Mouse (Mus musculus): Measurements from ENCODE around the gene Megf8.

Megf8 gene

DNA sequence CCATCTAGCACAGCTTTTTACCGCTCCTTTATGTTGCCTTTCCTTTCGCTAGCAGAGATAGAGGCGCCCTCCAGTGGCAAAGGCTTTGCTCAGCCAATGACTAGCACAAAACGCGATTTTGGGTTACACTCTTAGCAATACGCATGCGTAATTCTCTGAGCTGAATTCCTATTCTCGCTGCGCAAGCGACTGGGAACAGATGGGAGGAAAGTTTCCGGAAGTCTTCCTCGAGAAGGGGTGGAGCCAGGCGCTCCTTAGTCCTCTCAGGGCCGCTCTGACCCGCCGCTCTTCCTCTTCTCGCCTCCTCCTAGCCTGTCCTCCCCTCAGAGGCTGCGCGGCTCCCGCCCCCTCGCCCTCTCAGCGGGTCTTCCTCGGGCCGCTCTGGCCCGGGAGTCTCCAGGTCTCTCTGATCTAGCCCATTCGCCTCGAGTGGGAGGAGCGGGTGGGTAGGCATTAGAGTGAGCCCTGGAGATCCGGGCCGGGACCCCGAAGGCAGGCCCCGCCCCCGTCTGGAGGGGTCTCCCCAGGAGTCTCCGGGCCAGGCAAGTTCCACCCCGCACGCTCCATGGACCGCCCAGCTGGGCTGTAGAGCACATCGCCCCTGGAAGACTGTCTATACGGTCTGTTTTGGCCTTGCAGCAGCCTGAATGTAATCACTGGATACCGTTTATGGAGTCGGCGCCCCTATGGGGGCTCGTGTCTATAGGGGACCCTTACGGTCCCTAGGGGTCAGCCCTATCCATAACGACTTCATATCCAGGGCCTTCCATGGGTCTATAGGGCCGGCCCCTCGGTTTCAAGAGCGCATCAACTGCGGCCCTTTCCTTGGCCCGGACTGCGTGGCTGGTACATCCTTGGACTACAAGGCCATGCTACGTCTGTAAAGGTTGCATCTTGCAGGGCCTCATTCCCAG, at the start of gene Megf8:
Gene Megf8 (plus strand): TSS at position 633 of the 914 bp plus-strand sequence.
- CTCF ChIA-PET, result interaction anchor here (1.0 kb wide), 1 partner anchor 85 kb away, joined by 5 read pairs; no protein-coding TSS in a partner anchor

DNA sequence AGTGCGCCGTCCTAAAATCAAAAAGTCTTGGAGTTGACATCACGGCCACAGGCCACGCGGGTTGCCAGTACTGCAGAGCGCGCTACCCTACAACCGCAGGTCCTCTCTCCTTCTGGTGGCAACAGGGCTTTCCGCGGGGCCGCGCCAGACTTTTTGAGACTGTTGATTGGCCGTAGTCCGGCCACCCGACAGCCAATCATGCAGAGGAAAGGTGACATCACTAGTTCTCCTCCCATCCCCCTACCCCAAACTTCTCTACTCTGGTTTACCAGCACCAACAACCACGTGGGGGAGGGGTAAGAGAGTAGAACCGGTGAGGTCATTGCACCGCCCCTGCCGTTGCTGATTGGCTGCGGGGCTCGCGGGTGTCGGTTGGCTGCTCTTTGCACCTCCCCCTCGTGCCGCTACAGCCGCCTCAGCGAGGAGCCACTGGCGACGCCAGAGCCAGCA, 49.6 kb upstream of the Megf8 start, which contains the start of gene Cic:
Gene Cic (plus strand): TSS at position 404 of the 450 bp plus-strand sequence.
- CTCF ChIA-PET, result no interaction called here

DNA sequence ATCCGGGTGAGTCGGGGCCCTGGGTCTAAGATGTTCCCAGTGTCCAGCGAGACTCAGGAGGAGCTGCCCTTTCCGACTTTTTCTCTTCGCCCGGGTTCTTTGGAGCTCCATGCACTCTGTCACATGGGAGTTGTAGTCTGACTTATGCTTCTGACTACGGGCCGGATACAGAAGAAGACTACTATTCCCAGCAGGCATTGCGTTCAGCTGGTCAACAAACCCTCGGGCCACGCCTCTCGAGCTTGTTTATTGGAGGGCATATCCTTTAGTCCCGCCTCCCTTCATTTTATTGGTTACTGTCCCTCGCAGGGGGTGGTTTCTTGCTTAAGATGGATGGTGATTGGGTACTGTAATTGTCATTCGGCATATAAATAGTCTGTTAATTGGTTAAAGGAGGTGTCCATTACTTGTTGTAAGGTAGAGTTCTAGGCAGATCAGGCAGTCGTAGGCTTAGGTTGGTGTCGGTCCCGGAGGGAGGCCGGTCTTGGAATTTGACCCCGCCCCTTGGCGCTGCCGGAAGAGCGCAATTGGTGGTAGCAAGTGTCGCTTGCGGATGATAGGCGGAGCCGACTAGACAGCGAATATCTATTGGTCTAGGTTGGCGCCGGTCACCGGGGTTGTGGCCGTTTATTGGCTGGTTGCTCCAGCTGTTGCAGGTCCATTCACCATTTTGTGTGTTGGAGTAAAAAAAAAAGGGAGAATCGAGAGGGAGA, 49.1 kb upstream of the Megf8 start:
- CTCF ChIA-PET, result interaction anchor here (0.6 kb wide), 2 partner anchors 24 to 31 kb away, joined by 3 to 4 read pairs; no protein-coding TSS in a partner anchor

DNA sequence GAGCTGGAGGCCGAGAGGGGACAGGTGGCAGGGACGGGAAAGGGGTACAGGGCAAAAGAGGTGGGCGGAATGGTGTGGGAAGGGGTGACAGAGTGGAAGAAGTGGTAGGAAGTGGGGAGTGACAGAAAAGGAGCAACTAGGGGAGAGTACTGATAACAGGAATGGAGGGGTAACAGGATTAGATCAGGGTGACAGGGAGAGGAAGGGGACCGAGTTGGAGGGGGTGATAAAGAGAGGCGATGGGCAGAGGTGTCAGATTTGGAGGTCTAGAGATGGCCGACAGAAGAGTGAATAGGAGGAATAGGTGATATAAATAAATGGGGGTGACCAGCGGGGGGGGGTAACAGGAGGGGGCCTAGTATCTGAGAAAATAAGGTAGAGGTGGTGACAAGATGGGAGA, 48.4 kb upstream of the Megf8 start:
- CTCF ChIA-PET, result interaction anchor here (0.6 kb wide), 1 partner anchor 24 kb away, joined by 3 read pairs; no protein-coding TSS in a partner anchor

DNA sequence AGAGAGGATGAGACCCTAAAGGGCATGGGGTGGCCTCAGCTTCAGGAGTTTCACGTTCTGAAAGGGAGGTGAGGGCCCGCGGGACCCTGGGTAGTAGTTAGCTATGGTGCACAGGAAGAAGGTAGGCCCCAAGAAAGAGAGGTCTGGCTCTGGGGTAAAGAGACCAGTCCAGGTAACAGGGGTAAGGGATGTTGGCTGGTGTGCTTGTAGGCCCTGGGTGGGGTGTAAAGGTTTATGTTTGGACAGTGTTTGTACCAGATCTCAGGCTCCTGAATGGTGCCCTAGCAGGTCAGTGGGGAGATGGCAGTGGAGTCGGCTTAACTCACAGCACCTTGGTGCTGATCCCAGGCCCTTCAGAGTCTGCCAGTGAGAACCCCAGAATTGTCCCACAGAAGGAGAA, 47.9 kb upstream of the Megf8 start:
- CTCF ChIA-PET, result interaction anchor here (0.6 kb wide), 1 partner anchor 156 kb away, joined by 6 read pairs; no protein-coding TSS in a partner anchor

DNA sequence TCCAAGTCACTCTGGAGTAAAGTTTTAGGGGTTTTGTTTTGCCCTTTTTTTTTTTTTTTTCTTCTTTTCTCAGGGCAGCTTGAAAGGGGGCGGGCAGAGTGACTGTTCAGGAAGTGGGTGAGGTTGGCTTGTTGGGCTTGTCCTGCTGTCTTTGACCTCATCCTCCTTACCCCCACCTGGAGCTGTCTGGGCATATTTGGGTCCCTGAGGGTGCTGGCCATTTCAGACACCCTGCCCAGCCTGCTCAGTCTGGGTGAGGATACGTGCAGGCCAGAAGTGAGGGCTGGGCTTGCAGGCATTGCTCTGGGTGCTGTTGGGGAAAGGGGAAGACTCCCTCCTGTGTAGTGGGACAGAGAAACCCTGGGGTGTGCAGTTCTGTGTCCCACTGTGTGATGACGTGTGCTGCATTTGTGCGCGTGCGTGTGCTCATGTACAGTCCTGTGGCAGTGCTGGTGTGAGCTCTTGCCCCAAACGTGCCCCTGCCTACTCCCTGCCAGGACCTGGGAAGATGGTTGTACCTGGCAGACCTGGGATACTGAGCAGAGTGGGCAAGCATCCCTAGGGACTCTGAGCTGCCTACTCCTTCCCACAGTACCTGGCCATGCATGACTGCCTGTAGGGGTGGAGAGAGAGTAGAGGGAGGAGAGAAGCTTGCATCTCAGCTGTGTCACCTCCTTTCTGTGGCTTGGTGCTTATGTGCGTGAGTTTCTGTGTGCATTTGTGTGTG, 47.3 kb upstream of the Megf8 start:
- CTCF ChIA-PET, result interaction anchor here (0.6 to 1.0 kb wide), 2 partner anchors 156 to 184 kb away, joined by 3 to 6 read pairs; no protein-coding TSS in a partner anchor

DNA sequence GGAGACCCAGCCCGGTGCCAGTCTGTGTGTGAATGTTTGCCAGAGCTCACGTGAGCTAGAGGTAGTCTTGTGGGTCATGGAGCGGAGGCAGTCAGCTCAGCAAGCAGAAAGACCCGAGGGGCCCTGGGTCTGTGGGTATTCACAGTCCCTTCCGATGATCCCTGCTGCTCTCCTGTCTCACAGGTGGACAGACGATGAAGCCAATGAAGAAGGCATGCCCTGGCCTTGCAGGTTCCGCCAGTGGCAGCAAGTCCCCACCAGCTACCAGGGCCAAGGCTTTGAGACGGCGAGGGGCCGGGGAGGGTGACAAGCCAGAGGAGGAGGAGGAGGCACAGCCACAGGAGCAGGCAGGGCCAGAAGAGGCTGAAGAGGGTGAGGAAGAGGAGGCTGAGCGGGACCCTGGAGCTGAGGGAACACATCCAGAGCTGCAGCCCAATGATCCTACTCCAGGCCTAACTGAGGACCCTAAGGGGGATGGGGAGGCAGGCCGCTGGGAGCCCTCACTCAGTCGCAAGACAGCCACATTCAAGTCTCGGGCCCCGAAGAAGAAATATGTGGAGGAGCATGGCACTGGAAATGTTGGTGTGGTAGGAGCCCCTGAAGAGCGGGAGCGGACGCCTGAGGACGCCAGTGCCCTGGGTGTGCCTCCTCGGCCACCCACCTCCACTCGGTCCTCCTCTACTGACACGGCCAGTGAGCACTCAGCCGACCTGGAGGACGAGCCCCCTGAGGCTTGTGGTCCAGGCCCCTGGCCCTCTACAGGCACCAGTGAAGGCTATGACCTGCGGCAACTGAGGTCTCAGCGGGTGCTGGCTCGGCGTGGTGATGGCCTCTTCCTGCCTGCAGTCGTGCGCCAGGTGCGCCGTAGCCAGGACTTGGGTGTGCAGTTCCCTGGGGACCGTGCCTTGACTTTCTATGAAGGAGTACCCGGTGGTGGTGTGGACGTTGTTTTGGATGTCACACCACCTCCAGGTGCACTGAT, 46.0 kb upstream of the Megf8 start:
- CTCF ChIA-PET, result interaction anchor here (1.0 kb wide), 1 partner anchor 185 kb away, joined by 3 read pairs; no protein-coding TSS in a partner anchor

DNA sequence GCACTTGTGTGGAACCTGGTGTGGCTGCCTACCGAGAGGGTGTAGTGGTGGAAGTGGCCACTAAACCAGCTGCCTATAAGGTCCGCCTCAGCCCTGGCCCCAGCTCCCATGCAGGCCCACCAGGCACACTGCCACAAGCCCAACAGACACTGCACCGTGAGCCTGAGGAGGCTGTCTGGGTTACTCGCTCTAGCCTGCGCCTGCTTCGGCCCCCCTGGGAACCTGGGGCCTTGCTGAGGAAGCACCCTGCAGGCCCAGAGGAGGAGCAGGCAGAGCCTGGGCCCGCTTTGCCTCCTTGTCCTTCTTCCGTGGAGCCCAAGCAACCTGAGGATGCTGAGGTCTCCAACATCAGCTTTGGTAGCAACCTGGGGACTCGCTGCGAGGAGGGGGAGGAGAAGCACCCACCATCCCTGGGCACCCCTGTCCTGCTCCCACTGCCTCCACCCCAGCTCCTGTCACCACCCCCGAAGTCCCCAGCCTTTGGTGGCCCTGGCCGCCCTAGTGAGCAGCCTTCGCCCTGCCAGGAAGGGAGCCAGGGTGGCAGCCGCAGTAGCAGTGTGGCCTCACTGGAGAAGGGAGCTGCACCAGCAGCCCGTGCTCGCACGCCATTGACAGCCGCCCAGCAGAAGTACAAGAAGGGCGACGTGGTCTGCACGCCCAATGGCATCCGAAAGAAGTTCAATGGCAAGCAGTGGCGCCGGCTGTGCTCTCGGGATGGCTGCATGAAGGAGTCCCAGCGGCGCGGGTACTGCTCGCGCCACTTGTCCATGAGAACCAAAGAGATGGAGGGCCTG, 45.1 kb upstream of the Megf8 start:
- CTCF ChIA-PET, result no interaction called here

DNA sequence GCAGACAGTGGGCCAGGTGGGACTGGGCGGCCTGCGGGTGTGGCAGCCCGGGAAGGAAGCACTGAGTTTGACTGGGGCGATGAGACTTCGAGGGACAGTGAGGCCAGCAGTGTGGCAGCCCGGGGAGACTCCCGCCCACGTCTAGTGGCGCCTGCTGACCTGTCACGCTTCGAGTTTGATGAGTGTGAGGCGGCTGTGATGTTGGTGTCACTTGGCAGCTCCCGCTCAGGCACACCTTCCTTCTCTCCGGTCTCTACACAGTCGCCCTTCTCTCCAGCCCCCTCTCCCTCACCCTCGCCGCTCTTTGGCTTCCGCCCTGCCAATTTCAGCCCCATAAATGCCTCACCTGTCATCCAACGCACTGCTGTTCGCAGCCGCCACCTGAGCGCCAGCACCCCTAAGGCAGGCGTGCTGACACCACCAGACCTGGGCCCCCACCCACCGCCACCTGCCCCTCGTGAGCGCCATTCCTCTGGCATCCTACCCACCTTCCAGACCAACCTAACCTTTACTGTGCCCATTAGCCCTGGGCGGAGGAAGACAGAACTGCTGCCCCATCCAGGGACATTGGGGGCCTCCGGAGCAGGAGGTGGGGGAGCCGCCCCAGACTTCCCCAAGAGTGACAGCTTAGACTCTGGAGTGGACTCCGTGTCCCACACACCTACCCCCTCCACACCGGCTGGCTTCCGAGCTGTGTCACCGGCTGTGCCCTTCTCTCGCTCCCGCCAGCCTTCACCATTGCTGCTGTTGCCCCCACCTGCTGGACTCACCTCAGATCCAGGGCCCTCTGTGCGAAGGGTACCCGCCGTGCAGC, 44.3 kb upstream of the Megf8 start:
- CTCF ChIA-PET, result interaction anchor here (0.9 kb wide), 1 partner anchor 55 kb away, joined by 4 read pairs; no protein-coding TSS in a partner anchor

DNA sequence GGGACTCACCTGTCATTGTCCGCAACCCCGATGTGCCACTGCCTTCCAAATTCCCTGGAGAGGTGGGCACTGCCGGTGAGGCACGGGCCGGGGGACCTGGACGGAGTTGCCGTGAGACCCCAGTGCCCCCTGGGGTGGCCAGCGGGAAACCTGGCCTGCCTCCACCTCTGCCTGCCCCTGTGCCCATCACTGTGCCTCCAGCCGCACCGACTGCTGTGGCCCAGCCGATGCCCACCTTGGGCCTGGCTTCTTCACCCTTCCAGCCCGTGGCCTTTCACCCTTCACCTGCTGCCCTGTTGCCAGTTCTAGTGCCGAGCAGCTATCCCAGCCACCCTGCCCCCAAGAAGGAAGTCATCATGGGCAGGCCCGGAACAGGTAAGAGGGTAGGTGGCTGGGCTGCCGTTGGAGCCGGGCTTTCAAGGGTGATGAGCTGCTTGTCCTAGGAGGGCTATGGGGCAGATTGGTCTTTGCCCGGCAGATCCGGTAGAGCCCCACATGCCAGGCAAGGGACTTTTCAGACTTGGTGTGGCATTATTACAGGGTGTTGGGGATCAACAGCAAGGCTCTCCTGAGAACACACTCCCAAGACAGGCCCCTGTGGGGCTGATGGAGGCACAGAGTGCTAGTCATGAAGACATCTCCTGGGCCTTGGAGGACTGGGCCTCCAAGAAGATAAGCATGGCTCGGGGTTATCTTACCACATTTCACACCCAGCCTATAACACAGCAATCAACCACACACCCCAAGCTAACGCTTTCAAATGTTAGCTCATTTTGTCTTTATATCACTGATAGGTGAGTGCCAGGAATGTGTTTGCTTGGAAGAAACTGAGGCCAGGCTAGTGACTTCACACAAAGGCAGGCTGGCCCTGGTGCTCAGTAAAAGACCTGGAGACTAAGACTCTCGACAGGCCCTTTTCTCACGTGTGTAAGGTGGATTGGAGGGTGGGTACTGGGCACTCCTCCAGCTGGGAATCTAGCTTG, 43.4 kb upstream of the Megf8 start:
- CTCF ChIA-PET, result interaction anchor here (0.9 to 1.0 kb wide), 2 partner anchors 21 to 56 kb away, joined by 4 read pairs; no protein-coding TSS in a partner anchor

DNA sequence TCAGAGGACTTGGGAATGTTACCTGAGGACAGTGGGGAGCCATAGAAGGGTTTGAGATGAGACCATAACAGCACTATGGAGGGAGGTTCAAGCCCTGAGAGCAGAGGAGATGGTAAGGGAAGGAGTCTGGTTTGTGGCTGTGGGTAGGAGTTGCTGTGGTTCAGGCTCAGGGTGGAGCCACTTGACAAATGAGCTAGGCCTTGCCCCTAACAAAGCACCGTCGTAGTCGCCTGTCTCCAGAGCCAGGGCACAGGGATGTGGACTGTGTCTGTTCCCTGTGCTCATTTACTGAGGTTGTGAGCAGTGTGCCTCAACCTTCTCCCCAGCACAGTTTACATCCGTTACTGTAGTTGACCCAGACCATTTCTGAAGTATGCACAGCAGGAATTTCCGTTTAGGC, 42.4 kb upstream of the Megf8 start:
- CTCF ChIA-PET, result no interaction called here

DNA sequence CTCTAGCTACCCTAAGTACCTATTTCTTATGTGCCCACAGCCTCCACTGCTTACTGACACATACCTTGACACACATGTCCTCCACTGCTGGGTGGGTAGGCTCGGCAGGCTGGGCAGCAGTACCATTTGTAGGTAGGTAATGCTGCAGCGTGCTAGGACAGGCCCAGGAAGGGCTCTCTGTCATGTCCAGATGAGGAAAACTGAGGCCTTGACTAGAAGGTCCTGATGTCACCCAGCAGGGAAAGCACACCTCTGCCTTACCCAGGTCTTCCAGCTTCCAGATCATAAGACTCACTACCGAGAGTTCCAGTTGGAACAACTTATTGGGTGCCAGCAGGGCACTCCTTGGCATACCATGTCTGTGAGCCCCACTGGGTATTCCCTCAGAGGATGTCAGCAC, 42.0 kb upstream of the Megf8 start:
- CTCF ChIA-PET, result interaction anchor here (0.6 kb wide), 1 partner anchor 70 kb away, joined by 3 read pairs; no protein-coding TSS in a partner anchor

DNA sequence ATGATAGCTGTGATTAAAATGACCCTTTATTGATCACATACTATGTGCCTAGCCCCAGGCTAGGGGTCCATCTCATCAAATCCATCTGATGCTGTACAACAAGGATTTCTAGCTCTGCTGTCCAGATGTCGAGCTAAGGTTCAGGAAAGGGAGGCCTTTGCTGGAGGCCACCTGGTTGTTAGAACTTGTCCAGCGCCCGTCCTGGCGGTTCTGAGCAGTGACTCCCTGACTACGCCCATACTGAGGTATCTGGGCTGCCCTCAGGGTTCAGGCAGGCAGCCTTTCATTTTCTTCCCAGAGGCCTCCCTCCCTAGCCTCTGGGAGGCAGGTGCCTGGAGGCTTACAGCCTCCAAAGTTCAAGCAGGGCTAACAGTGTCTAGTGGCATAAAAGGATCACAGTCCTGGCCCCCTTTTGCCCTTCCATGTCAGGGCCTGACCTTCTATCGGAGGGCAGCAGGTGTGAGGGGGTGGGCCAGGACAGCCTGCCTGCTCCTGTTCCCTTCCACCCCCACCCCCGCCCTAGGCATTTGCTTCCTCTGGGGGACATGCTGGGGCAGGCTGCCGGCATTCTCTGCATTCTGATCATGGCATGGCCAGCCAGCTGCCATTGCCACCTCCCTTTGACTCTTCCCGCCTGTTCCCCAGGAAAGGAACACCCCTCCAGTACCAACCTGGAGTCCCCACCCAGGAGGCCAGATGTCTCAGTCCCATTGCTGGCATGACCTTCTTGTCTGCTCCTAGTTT, 41.2 kb upstream of the Megf8 start:
- CTCF ChIA-PET, result interaction anchor here (0.6 kb wide), 1 partner anchor 71 kb away, joined by 3 read pairs; no protein-coding TSS in a partner anchor

DNA sequence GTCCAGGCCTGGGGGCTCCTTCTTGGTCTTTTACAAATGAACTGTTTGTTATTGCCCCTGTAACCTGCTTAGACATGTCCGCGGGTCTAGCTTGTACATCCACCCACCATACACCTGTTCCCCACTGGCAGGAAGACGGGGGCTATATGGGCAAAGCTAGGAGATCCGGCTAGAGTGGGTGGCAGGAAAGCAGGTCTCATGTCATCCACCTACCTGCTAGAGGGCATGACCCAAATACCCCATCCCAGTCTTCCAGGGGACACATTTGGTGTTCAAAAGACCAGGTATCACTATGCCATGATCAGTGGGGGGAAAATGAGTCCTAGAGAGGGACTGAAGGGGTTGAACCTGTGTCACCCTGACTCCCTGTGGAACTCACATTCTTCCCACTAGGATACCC, 39.6 kb upstream of the Megf8 start:
- CTCF ChIA-PET, result interaction anchor here (0.7 kb wide), 1 partner anchor 389 kb away, joined by 3 read pairs; no protein-coding TSS in a partner anchor

DNA sequence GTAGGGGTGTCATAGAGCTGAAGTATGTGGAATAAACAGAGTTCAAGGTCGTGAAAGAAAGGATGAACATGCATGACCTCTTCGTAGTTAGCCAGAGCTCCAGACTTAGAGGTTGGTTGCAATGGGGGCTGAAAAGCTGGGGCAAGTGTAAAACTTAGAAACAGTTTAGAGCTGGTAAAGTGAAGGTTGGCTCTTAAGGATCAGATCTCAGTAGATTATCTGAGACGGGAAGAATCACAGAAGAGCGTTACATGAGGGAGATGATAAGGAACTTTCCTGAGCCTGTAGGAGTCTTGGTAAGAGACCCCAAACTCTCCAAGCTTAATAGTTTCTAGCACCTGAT, 39.0 kb upstream of the Megf8 start:
- CTCF ChIA-PET, result interaction anchor here (0.5 to 0.7 kb wide), 6 partner anchors 81 to 388 kb away, joined by 3 to 11 read pairs (median 4); no protein-coding TSS in a partner anchor

All from spleen, embryonic (tissue).